Mouse (Mus musculus) kidney, embryonic 14.5 days (tissue): ENCODE measurements around the gene Olfr441. TPM values are rescaled to one million over a fixed set of nuclear protein-coding genes. Genes with fewer than 3 reads are reported as not detected.
"Not testable (repeated sequence)": the region's sequence is repeated elsewhere in the genome, so short reads cannot be mapped to it uniquely, and the experiment has no call there.

Source experiments
- ATAC-seq: fragments of 200-750 bp; cut with Nextera tagmentation; 2 replicates; pipeline ENCODE4 v1.8.0; 2017; ENCODE audit warnings: moderate number of reproducible peaks, mild to moderate bottlenecking, moderate TSS enrichment, moderate library complexity; ENCODE audit not compliant: low FRiP score, low TSS enrichment
- H3K27ac ChIP-seq: fragments of 300-500 bp; sonication (generic); 2 replicates; pipeline ENCODE4 v1.5.1; 2014; ENCODE audit warnings: low read depth, mild to moderate bottlenecking, low read length, moderate library complexity, mixed read lengths
- H3K27me3 ChIP-seq: fragments of 300-500 bp; sonication (generic); 2 replicates; pipeline ENCODE4 v1.6.1; 2014; ENCODE audit warnings: mild to moderate bottlenecking, low read length; ENCODE audit not compliant: control insufficient read depth, insufficient read depth
- H3K36me3 ChIP-seq: fragments of 300-500 bp; sonication (generic); 2 replicates; pipeline ENCODE4 v1.6.1; 2014; ENCODE audit warnings: low read length, mixed read lengths; ENCODE audit not compliant: control insufficient read depth, insufficient read depth
- H3K4me1 ChIP-seq: fragments of 300-500 bp; sonication (generic); 2 replicates; pipeline ENCODE4 v1.6.1; 2014; ENCODE audit warnings: low read length, mixed read lengths; ENCODE audit not compliant: control insufficient read depth, insufficient read depth
- H3K4me2 ChIP-seq: fragments of 300-500 bp; sonication (generic); replicated peaks from 2 replicates; pipeline ENCODE4 v1.6.1; 2014; ENCODE audit warnings: low read depth, mild to moderate bottlenecking, low read length
- H3K4me3 ChIP-seq: fragments of 300-500 bp; sonication (generic); 2 replicates; pipeline ENCODE4 v1.5.1; 2014; ENCODE audit warnings: mild to moderate bottlenecking, low read length
- H3K9ac ChIP-seq: fragments of 300-500 bp; sonication (generic); 2 replicates; pipeline ENCODE4 v1.6.1; 2014; ENCODE audit warnings: low read depth, mild to moderate bottlenecking, low read length, moderate library complexity
- H3K9me3 ChIP-seq: fragments of 300-500 bp; sonication (generic); 2 replicates; pipeline ENCODE4 v1.6.1; 2016; ENCODE audit warnings: low read length; ENCODE audit not compliant: control insufficient read depth
- WGBS: fragments of 180-500 bp; shearing (Covaris S2); extraction: QIAGEN DNeasy Blood & Tissue Kit; methylation state at CpG from one replicate; pipeline ENCODE4 v1.1.7; 2014; 5-methylcytosine and 5-hydroxymethylcytosine counted together
- polyA plus RNA-seq: library from polyadenylated mRNA; unstranded; fragments of >200 nt; fragmentation: Nextera tagmentation; extraction: Ambion mirVana; gene quantifications from 2 replicates; pipeline ENCODE4 v1.2.1, GENCODE M21; 2014

The Olfr441 gene
- polyA plus RNA-seq: not detected in 2 replicates

DNA sequence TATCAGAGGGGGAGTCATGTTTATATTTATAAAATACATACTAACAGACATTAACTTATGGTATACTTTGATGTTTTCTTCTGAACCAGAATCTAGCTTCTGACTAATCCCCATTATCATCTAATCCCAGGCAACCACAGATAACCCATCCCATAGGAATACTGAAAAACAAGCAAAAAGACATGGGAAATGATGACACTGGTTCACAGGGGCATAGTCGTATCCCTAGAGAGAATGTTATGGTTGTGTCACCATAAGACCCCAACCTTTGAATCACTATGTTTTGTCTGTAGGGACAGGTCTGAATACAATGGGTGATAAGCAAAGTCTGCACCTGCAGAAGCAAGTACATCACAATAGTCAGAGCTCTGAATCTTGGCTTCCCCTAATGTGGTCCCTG, at the start of gene Olfr441:
Gene Olfr441 (plus strand): TSS at position 301 of the 400 bp plus-strand sequence.
- H3K36me3 ChIP-seq, H3K9me3 ChIP-seq, H3K4me1 ChIP-seq, H3K27me3 ChIP-seq, H3K4me3 ChIP-seq, H3K27ac ChIP-seq, H3K4me2 ChIP-seq, ATAC-seq, H3K9ac ChIP-seq: not testable (repeated sequence)
- WGBS: 86% methylated on average over 1 of the region's 1 CpGs

DNA sequence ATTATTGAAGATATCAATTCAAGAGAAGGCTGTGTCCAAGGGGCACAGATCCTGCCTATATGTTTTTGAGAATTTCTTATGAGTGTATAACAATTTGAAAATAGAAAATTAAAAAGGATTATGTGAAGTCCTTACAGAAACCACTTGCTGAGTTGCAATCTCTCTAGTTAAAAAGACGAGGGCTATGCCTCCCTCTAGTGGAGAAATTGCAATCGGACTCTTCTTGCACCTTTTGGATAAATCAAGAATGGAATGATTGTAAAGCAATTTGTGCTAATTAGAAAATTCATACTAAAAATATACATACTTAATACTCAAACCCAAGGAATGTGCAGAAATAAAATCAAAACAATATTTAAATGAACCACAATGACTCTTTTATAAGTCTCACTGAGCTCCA, 27.4 kb upstream of the Olfr441 start:
- no peak for ATAC-seq
- H3K4me2 ChIP-seq: no peak overlapping the region

DNA sequence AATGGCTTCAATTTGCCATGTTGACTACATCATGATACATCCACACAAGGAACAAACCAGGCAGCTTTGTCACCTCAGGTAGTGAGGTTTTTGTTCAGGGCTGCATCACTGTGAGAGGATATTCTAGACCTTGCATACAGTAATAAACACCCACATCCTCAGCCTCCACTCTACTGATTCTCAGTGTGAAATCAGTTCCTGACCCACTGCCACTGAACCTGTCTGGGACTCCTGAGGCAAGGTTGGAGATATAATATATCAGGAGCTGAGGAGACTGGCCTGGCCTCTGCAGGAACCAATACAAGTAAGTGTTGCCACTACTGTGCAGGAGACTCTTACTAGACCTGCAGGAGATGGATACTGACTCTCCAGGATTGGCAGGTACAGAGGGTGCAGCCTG, 24.8 kb upstream of the Olfr441 start:
- H3K4me3 ChIP-seq, H3K9ac ChIP-seq, H3K4me2 ChIP-seq, H3K27ac ChIP-seq, ATAC-seq, H3K9me3 ChIP-seq, H3K36me3 ChIP-seq, H3K27me3 ChIP-seq, H3K4me1 ChIP-seq: not testable (repeated sequence)

More for the DNA sequence above, 27.4 kb upstream of the Olfr441 start:
- Histone ChIP-seq H3K4me3 (no peak overlapping the region), H3K9ac (no peak overlapping the region), H3K27ac (no peak overlapping the region), H3K36me3 (no peaks in the 10 kb centered on the region), H3K27me3 (no peaks in the 10 kb centered on the region), H3K4me1 (no peaks in the 10 kb centered on the region), H3K9me3 (no peaks in the 10 kb centered on the region)
- 20% methylated on average over 2 of the region's 2 CpGs for WGBS

DNA sequence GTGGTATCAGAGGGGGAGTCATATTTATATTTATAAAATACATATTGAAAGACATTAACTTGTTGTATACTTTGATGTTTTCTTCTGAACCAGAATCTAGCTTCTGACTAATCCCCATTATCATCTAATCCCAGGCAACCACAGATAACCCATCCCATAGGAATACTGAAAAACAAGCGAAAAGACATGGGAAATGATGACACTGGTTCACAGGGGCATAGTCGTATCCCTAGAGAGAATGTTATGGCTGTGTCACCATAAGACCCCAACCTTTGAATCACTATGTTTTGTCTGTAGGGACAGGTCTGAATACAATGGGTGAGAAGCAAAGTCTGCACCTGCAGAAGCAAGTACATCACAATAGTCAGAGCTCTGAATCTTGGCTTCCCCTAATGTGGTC, 40.1 kb downstream of the Olfr441 start, which contains the start of gene Olfr237-ps1:
Gene Olfr237-ps1 (plus strand): TSS at position 301 of the 400 bp plus-strand sequence.
- H3K36me3 ChIP-seq, H3K9me3 ChIP-seq, H3K9ac ChIP-seq, H3K27ac ChIP-seq, H3K4me1 ChIP-seq, H3K4me2 ChIP-seq, H3K4me3 ChIP-seq, H3K27me3 ChIP-seq, ATAC-seq: not testable (repeated sequence)
- WGBS: 89% methylated on average over 2 of the region's 2 CpGs

DNA sequence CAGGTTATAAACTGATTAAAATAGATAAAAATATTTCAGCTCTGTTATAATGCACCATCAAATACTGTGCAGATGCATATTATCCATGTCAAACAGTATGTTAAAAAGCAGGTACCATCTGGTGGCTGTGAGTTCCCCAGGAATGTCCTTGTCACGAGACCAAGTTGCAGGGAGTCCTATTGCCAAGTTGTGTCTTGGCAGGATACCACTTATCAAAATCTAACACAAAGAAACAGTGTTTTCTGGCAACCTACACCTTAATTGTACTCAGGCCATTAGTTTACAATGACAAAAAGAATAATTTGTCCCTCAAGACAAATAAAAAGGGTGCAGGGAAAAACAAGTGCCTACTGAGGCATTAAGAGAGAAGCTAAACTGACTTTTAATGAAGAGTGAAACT, 53.3 kb downstream of the Olfr441 start:
- no peak overlapping the region for H3K27ac ChIP-seq
- no peak overlapping the region for H3K9ac ChIP-seq
- H3K27me3 ChIP-seq: no peaks in the 10 kb centered on the region
- H3K9me3 ChIP-seq: no peaks in the 10 kb centered on the region
- H3K36me3 ChIP-seq: no peaks in the 10 kb centered on the region
- no peak overlapping the region for H3K4me2 ChIP-seq
- 71% methylated on average over 1 of the region's 1 CpGs for WGBS
- ATAC-seq: no peak
- no peak overlapping the region for H3K4me3 ChIP-seq
- no peaks in the 10 kb centered on the region for H3K4me1 ChIP-seq

DNA sequence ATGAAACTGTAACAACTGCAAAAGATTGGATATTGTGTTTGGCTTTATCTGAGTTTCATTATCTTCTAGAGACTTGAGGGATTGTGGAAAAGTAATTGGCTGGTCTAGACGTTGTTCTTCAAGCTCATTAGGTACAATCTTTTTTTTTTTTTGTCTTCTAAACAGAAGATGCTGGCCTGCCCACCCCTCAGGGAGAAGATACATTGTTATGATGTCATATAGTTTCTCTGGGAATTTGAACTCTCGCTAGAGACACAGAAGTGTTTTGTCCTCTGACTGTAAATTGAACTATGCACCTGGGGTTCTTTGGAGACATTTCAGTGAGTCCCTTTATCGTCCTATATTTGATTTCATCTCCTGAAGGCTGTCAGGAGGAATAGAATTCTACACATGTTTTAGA, 56.8 kb downstream of the Olfr441 start, which contains the start of gene Olfr437:
Gene Olfr437 (plus strand): TSS at position 301 of the 400 bp plus-strand sequence.
- H3K36me3 ChIP-seq: no peaks in the 10 kb centered on the region
- WGBS: 68% methylated on average over 3 of the region's 3 CpGs
- H3K4me1 ChIP-seq: no peaks in the 10 kb centered on the region
- H3K9me3 ChIP-seq: no peaks in the 10 kb centered on the region
- ATAC-seq: no peak
- no peak within 1 kb of the TSS for H3K4me3 ChIP-seq
- no peak within 1 kb of the TSS for H3K4me2 ChIP-seq
- no peak within 1 kb of the TSS for H3K27ac ChIP-seq
- no peaks in the 10 kb centered on the region for H3K27me3 ChIP-seq
- no peak within 1 kb of the TSS for H3K9ac ChIP-seq

DNA sequence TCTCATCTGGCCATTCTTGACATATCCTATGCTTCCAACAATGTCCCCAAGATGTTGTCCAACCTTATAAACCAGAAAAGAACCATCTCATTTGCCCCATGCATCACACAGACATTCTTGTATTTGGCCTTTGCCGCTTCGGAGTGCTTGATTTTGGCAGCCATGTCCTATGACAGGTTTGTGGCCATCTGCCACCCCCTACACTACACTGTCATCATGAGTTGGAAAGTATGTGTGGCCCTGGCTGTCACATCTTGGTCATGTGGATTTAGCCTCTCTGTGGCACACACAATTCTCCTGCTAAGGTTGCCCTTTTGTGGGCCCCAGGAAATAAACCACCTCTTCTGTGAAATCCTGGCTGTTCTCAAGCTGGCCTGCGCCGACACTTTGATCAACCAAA, 61.1 kb downstream of the Olfr441 start:
- H3K4me2 ChIP-seq: no peak overlapping the region
- no peak for ATAC-seq
- no peaks in the 10 kb centered on the region for H3K9me3 ChIP-seq
- no peaks in the 10 kb centered on the region for H3K36me3 ChIP-seq
- no peaks in the 10 kb centered on the region for H3K27me3 ChIP-seq
- no peak overlapping the region for H3K27ac ChIP-seq
- no peak overlapping the region for H3K4me3 ChIP-seq
- 95% methylated on average over 4 of the region's 4 CpGs for WGBS
- no peak overlapping the region for H3K9ac ChIP-seq
- H3K4me1 ChIP-seq: no peaks in the 10 kb centered on the region

Other genes starting within 250 kb of the Olfr441 start
- not detected in 2 replicates for gene Olfr448, start 215.9 kb upstream of the Olfr441 start, polyA plus RNA-seq
- gene Olfr447, start 197.5 kb upstream of the Olfr441 start, polyA plus RNA-seq: not detected in 2 replicates
- not detected in 2 replicates for gene Olfr446, start 185.0 kb upstream of the Olfr441 start, polyA plus RNA-seq
- gene Olfr444, start 157.3 kb upstream of the Olfr441 start, polyA plus RNA-seq: not detected in 2 replicates
- gene Olfr237-ps1, start 40.2 kb downstream of the Olfr441 start, polyA plus RNA-seq: not detected in 2 replicates
- not detected in 2 replicates for gene Olfr437, start 56.9 kb downstream of the Olfr441 start, polyA plus RNA-seq
- not detected in 2 replicates for gene Olfr13, start 65.8 kb downstream of the Olfr441 start, polyA plus RNA-seq
- gene Olfr435, start 90.8 kb downstream of the Olfr441 start, polyA plus RNA-seq: not detected in 2 replicates
- not detected in 2 replicates for gene Olfr434, start 106.7 kb downstream of the Olfr441 start, polyA plus RNA-seq
- not detected in 2 replicates for gene Olfr47, start 125.2 kb downstream of the Olfr441 start, polyA plus RNA-seq
- gene Arhgef5, start 159.2 kb downstream of the Olfr441 start, polyA plus RNA-seq: 12.5 and 13.7 TPM in 2 replicates
- gene Nobox, start 203.2 kb downstream of the Olfr441 start, polyA plus RNA-seq: 0.20 TPM in 1 of 2 replicates, not detected in the other